31 mouse cellular contexts compared by ENCODE assay signal in genomic region chr13:59756906-59757305, GRCm38 (mm10). TPM values are rescaled to one million over a fixed set of nuclear protein-coding genes. Genes with fewer than 3 reads are reported as not detected.
A peak's percentile ranks its signal among the peaks of the same experiment; 100 is the strongest.
DNase-seq lines count a peak whose midpoint lies in the region; ATAC-seq and TF ChIP-seq lines count a peak whose summit lies in the region.
"Had no signal": no experiment of that assay in that cellular context is flagged by ENCODE, and none has a peak within 500 bp of the region (broad histone marks: within the 10 kb centered on the region; RNA-seq: fewer than 3 reads in every experiment).

No protein-coding gene starts in this region.

- no peak overlapping the region for H3K4me2 ChIP-seq in kidney, embryonic 15.5 days
- no peak overlapping the region for H3K4me2 ChIP-seq in liver, embryonic 14.5 days (ENCODE audit: low read depth)
- H3K4me2 ChIP-seq in liver, embryonic 11.5 days = no peak overlapping the region
- no peak overlapping the region for H3K4me2 ChIP-seq in liver, embryonic 15.5 days
- H3K4me2 ChIP-seq: embryonic facial prominence, embryonic 15.5 days; heart, embryonic 12.5 days; intestine, embryonic 15.5 days had no signal

- 74% methylated on average over 7 of the region's 7 CpGs for WGBS in kidney, embryonic 15.5 days
- WGBS in liver, embryonic 14.5 days (ENCODE audit: insufficient replicate concordance) = 88% methylated on average over 7 of the region's 7 CpGs
- whole genome bisulfite sequencing in liver, embryonic 11.5 days = 85% methylated on average over 7 of the region's 7 CpGs
- WGBS in liver, embryonic 15.5 days (ENCODE audit: insufficient replicate concordance) = 92% methylated on average over 7 of the region's 7 CpGs

- ATAC-seq in kidney, embryonic 15.5 days (replicated peaks; ENCODE audit: low FRiP score) = no peak
- peak; percentile 38; the same call in 1 of the 2 replicates for ATAC-seq in liver, embryonic 14.5 days (ENCODE audit: insufficient read depth)
- ATAC-seq in liver, embryonic 11.5 days (replicated peaks; ENCODE audit: low FRiP score) = no peak
- peak; percentile 45; the same call in 1 of the 2 replicates for ATAC-seq in liver, embryonic 15.5 days (ENCODE audit: insufficient read depth)
- ATAC-seq: forebrain, embryonic 14.5 days; hindbrain, embryonic 16.5 days; intestine, embryonic 15.5 days had no signal

- 0 out of 2 replicates have a peak, but pooled peaks cover 3% of the 10 kb centered on the region for H3K4me1 ChIP-seq in kidney, embryonic 15.5 days
- H3K4me1 ChIP-seq in liver, embryonic 14.5 days (replicated peaks; ENCODE audit: control insufficient read depth in 2 of 2, insufficient read depth in 2 of 2, low read length in 1 of 2) = no peaks in the 10 kb centered on the region
- H3K4me1 ChIP-seq in liver, embryonic 11.5 days (replicated peaks; ENCODE audit: control insufficient read depth, insufficient read depth, low read length) = no peaks in the 10 kb centered on the region
- H3K4me1 ChIP-seq in liver, embryonic 15.5 days (replicated peaks) = peaks cover 25% of the 10 kb centered on the region
- H3K4me1 ChIP-seq: embryonic facial prominence, embryonic 15.5 days; hindbrain, embryonic 10.5 days; intestine, embryonic 15.5 days had no signal

- peaks cover 69% of the 10 kb centered on the region for H3K36me3 ChIP-seq in kidney, embryonic 15.5 days
- H3K36me3 ChIP-seq in liver, embryonic 14.5 days (replicated peaks; ENCODE audit: control insufficient read depth, insufficient read depth, low read depth) = peaks cover 71% of the 10 kb centered on the region
- peaks cover 53% of the 10 kb centered on the region for H3K36me3 ChIP-seq in liver, embryonic 11.5 days (ENCODE audit: control insufficient read depth, insufficient read depth, low read length)
- peaks cover 86% of the 10 kb centered on the region for H3K36me3 ChIP-seq in liver, embryonic 15.5 days (replicated peaks)

- DNase-seq in heart, adult 11 months = peak; percentile 93
- DNase-seq in heart, adult 18-20 months = no peak
- DNase-seq in kidney, adult 11 months = no peak
- no peak for DNase-seq in liver, embryonic 14.5 days (ENCODE audit: low read depth in 3 of 3, low spot score in 3 of 3)
- no peak for DNase-seq in liver, embryonic 11.5 days (ENCODE audit: low spot score)
- DNase-seq in cerebellum, postnatal 4 days (ENCODE audit: low spot score in 2 of 2) = no peak
- DNase-seq: adrenal gland, postnatal 10 days; cerebellum, adult 2 months; cerebellum, postnatal 25 days; embryo, embryonic 11 days; gastrocnemius, adult 2 months; midbrain, embryonic 14.5 days had no signal

- H3K4me3 ChIP-seq in kidney, embryonic 15.5 days (replicated peaks) = no peak overlapping the region
- H3K4me3 ChIP-seq in liver, embryonic 14.5 days (ENCODE audit: insufficient read depth in 1 of 2, low read depth in 2 of 2, low read length in 2 of 2) = no peak overlapping the region
- H3K4me3 ChIP-seq in liver, embryonic 11.5 days (ENCODE audit: low read depth, low read length) = no peak overlapping the region
- H3K4me3 ChIP-seq in liver, embryonic 15.5 days (replicated peaks) = no peak overlapping the region
- H3K4me3 ChIP-seq: embryonic facial prominence, embryonic 15.5 days; gastrocnemius, adult 2 months; heart, embryonic 12.5 days; hindbrain, embryonic 10.5 days; intestine, embryonic 15.5 days; left cerebral cortex, adult 2 months had no signal

- no peaks in the 10 kb centered on the region for H3K9me3 ChIP-seq in kidney, embryonic 15.5 days (replicated peaks)
- H3K9me3 ChIP-seq in liver, embryonic 14.5 days (ENCODE audit: control insufficient read depth, low read length) = no peaks in the 10 kb centered on the region
- H3K9me3 ChIP-seq in liver, embryonic 11.5 days (ENCODE audit: control insufficient read depth, low read length) = 0 out of 2 replicates have a peak, but pooled peaks cover 3% of the 10 kb centered on the region
- no peaks in the 10 kb centered on the region for H3K9me3 ChIP-seq in liver, embryonic 15.5 days (replicated peaks)
- H3K9me3 ChIP-seq: embryonic facial prominence, embryonic 15.5 days; heart, embryonic 12.5 days; hindbrain, embryonic 10.5 days; intestine, embryonic 15.5 days had no signal

- H3K27me3 ChIP-seq in kidney, embryonic 15.5 days = no peaks in the 10 kb centered on the region
- no peaks in the 10 kb centered on the region for H3K27me3 ChIP-seq in liver, embryonic 14.5 days (ENCODE audit: control insufficient read depth, insufficient read depth, low read length)
- no peaks in the 10 kb centered on the region for H3K27me3 ChIP-seq in liver, embryonic 11.5 days (replicated peaks; ENCODE audit: control insufficient read depth, insufficient read depth, low read length)
- H3K27me3 ChIP-seq in liver, embryonic 15.5 days = no peaks in the 10 kb centered on the region
- H3K27me3 ChIP-seq: embryonic facial prominence, embryonic 15.5 days; heart, embryonic 12.5 days; intestine, embryonic 15.5 days had no signal

- TF ChIP-seq EP300 in liver, embryonic 14.5 days (IDR thresholded peaks at IDR 0.05; ENCODE audit: low read depth) = no peak

- no peak overlapping the region for H3K9ac ChIP-seq in kidney, embryonic 15.5 days
- H3K9ac ChIP-seq in liver, embryonic 14.5 days (replicated peaks) = no peak overlapping the region
- no peak overlapping the region for H3K9ac ChIP-seq in liver, embryonic 11.5 days (ENCODE audit: low read depth, low read length)
- H3K9ac ChIP-seq in liver, embryonic 15.5 days = no peak overlapping the region
- H3K9ac ChIP-seq: embryonic facial prominence, embryonic 15.5 days; heart, embryonic 12.5 days; intestine, embryonic 15.5 days had no signal

- 0 out of 2 replicates have a peak overlapping the region, but pooled peaks have one; percentile 14 for H3K27ac ChIP-seq in kidney, embryonic 15.5 days
- no peak overlapping the region for H3K27ac ChIP-seq in liver, embryonic 14.5 days
- H3K27ac ChIP-seq in liver, embryonic 11.5 days (ENCODE audit: low read depth, low read length) = no peak overlapping the region; the same call in 1 of the 2 replicates
- no peak overlapping the region for H3K27ac ChIP-seq in liver, embryonic 15.5 days (replicated peaks)
- H3K27ac ChIP-seq: embryonic facial prominence, embryonic 15.5 days; gastrocnemius, adult 2 months; hindbrain, embryonic 10.5 days; intestine, embryonic 15.5 days; left cerebral cortex, adult 2 months; stomach, postnatal 0 days had no signal

- no peak for TF ChIP-seq CTCF in liver, embryonic 14.5 days (IDR thresholded peaks at IDR 0.05; ENCODE audit: low read depth)

RNA-seq across cellular contexts. Expression of gene 1700014D04Rik, which starts 10.4 kb away (rescaled TPM):
- total RNA-seq in heart, adult 18-20 months (2021) = not detected
- not detected in 2 replicates for polyA plus RNA-seq in kidney, embryonic 15.5 days (2015; fragmentation: Nextera tagmentation; extraction: Ambion mirVana)
- polyA plus RNA-seq in liver, embryonic 14.5 days (2012; rRNA removed) = 0.02 and 0.03 TPM in 2 replicates
- 0.03 and 0.33 TPM in 2 replicates for polyA plus RNA-seq in liver, embryonic 14.5 days (2014; fragmentation: Nextera tagmentation; extraction: Ambion mirVana)
- not detected in 2 replicates for polyA plus RNA-seq in liver, embryonic 11.5 days (2014; fragmentation: Nextera tagmentation; extraction: Ambion mirVana)
- polyA plus RNA-seq in liver, embryonic 15.5 days (2015; fragmentation: Nextera tagmentation; extraction: Ambion mirVana) = not detected in 2 replicates
- total RNA-seq: adrenal gland, postnatal 10 days; gastrocnemius, adult 2 months; gastrocnemius, postnatal 4 days had no signal
- polyA plus RNA-seq: embryonic facial prominence, embryonic 15.5 days; forebrain, embryonic 14.5 days; heart, embryonic 12.5 days; intestine, embryonic 15.5 days; small intestine, adult 2 months; stomach, postnatal 0 days; urinary bladder, adult 2 months had no signal

RNA-seq across cellular contexts. Expression of gene Isca1, which starts 12.7 kb away (rescaled TPM):
- 100 to 1,000 TPM; 235 to 252 TPM for total RNA-seq in heart, adult 18-20 months (2021)
- polyA plus RNA-seq in kidney, embryonic 15.5 days (2015; fragmentation: Nextera tagmentation; extraction: Ambion mirVana) = 128 and 134 TPM in 2 replicates
- 120 and 138 TPM in 2 replicates for polyA plus RNA-seq in liver, embryonic 14.5 days (2012; rRNA removed)
- polyA plus RNA-seq in liver, embryonic 14.5 days (2014; fragmentation: Nextera tagmentation; extraction: Ambion mirVana) = 252 and 281 TPM in 2 replicates
- polyA plus RNA-seq in liver, embryonic 11.5 days (2014; fragmentation: Nextera tagmentation; extraction: Ambion mirVana) = 173 and 181 TPM in 2 replicates
- 231 and 236 TPM in 2 replicates for polyA plus RNA-seq in liver, embryonic 15.5 days (2015; fragmentation: Nextera tagmentation; extraction: Ambion mirVana)

RNA-seq across cellular contexts. Expression of gene Gm49354, which starts 25.1 kb away (rescaled TPM):
- total RNA-seq in heart, adult 18-20 months (2021) = not detected
- polyA plus RNA-seq in kidney, embryonic 15.5 days (2015; fragmentation: Nextera tagmentation; extraction: Ambion mirVana) = not detected in 2 replicates
- 0.35 TPM in 1 of 2 replicates, not detected in the other for polyA plus RNA-seq in liver, embryonic 14.5 days (2012; rRNA removed)
- not detected in 2 replicates for polyA plus RNA-seq in liver, embryonic 14.5 days (2014; fragmentation: Nextera tagmentation; extraction: Ambion mirVana)
- not detected in 2 replicates for polyA plus RNA-seq in liver, embryonic 11.5 days (2014; fragmentation: Nextera tagmentation; extraction: Ambion mirVana)
- not detected in 2 replicates for polyA plus RNA-seq in liver, embryonic 15.5 days (2015; fragmentation: Nextera tagmentation; extraction: Ambion mirVana)
- total RNA-seq: adrenal gland, postnatal 10 days; gastrocnemius, adult 2 months; gastrocnemius, postnatal 4 days; layer of hippocampus, postnatal 10 days; left cerebral cortex, adult 2 months; left cerebral cortex, postnatal 36 days; megakaryocyte-erythroid progenitor cell, adult 5-6 weeks had no signal
- polyA plus RNA-seq: cerebellum, adult 2 months; embryonic facial prominence, embryonic 15.5 days; forebrain, embryonic 14.5 days; frontal cortex, adult 2 months; heart, embryonic 12.5 days; hindbrain, embryonic 10.5 days; hindbrain, embryonic 16.5 days; intestine, embryonic 15.5 days; limb, embryonic 14.5 days; midbrain, embryonic 14.5 days; neural tube, embryonic 11.5 days; small intestine, adult 2 months; stomach, postnatal 0 days; urinary bladder, adult 2 months had no signal

RNA-seq across cellular contexts. Expression of gene Spata31d1d, which starts 25.4 kb away (rescaled TPM):
- total RNA-seq in heart, adult 18-20 months (2021) = not detected
- polyA plus RNA-seq in kidney, embryonic 15.5 days (2015; fragmentation: Nextera tagmentation; extraction: Ambion mirVana) = not detected in 2 replicates
- polyA plus RNA-seq in liver, embryonic 14.5 days (2012; rRNA removed) = 0.02 TPM in 1 of 2 replicates, not detected in the other
- polyA plus RNA-seq in liver, embryonic 14.5 days (2014; fragmentation: Nextera tagmentation; extraction: Ambion mirVana) = 0.03 TPM in 1 of 2 replicates, not detected in the other
- not detected in 2 replicates for polyA plus RNA-seq in liver, embryonic 11.5 days (2014; fragmentation: Nextera tagmentation; extraction: Ambion mirVana)
- not detected in 2 replicates for polyA plus RNA-seq in liver, embryonic 15.5 days (2015; fragmentation: Nextera tagmentation; extraction: Ambion mirVana)
- total RNA-seq: adrenal gland, postnatal 10 days; gastrocnemius, adult 2 months; gastrocnemius, postnatal 4 days; layer of hippocampus, postnatal 10 days; left cerebral cortex, adult 2 months; left cerebral cortex, postnatal 36 days had no signal
- polyA plus RNA-seq: embryonic facial prominence, embryonic 15.5 days; forebrain, embryonic 14.5 days; heart, embryonic 12.5 days; hindbrain, embryonic 10.5 days; hindbrain, embryonic 16.5 days; intestine, embryonic 15.5 days; midbrain, embryonic 14.5 days; neural tube, embryonic 11.5 days; small intestine, adult 2 months; stomach, postnatal 0 days; urinary bladder, adult 2 months had no signal

RNA-seq across cellular contexts. Expression of gene Spata31d1b, which starts 44.8 kb away (rescaled TPM):
- under 1 TPM in 1 of 2 experiments, not detected in 1; 0.05 TPM for total RNA-seq in heart, adult 18-20 months (2021)
- 0.04 TPM in 1 of 2 replicates, not detected in the other for polyA plus RNA-seq in kidney, embryonic 15.5 days (2015; fragmentation: Nextera tagmentation; extraction: Ambion mirVana)
- polyA plus RNA-seq in liver, embryonic 14.5 days (2012; rRNA removed) = not detected in 2 replicates
- polyA plus RNA-seq in liver, embryonic 14.5 days (2014; fragmentation: Nextera tagmentation; extraction: Ambion mirVana) = not detected in 2 replicates
- not detected in 2 replicates for polyA plus RNA-seq in liver, embryonic 11.5 days (2014; fragmentation: Nextera tagmentation; extraction: Ambion mirVana)
- polyA plus RNA-seq in liver, embryonic 15.5 days (2015; fragmentation: Nextera tagmentation; extraction: Ambion mirVana) = 0.02 TPM in 1 of 2 replicates, not detected in the other
- total RNA-seq: adrenal gland, postnatal 10 days; gastrocnemius, adult 2 months; left cerebral cortex, postnatal 36 days; megakaryocyte-erythroid progenitor cell, adult 5-6 weeks had no signal
- polyA plus RNA-seq: cerebellum, adult 2 months; forebrain, embryonic 14.5 days; frontal cortex, adult 2 months; heart, embryonic 12.5 days; intestine, embryonic 15.5 days; midbrain, embryonic 14.5 days; neural tube, embryonic 11.5 days; small intestine, adult 2 months; stomach, postnatal 0 days; urinary bladder, adult 2 months had no signal

Comparison
In these comparisons a context has a peak if more than half of its experiments do, and no peak if none do; other contexts are left out.
1. ATAC-seq: peak in liver, embryonic 14.5 days (single experiment) and liver, embryonic 15.5 days (single experiment); none in kidney, embryonic 15.5 days (single experiment) and liver, embryonic 11.5 days (single experiment).